Mouse (Mus musculus) liver, embryonic 16.5 days (tissue): Measurements from ENCODE around the gene Slc16a12. TPM values are rescaled to one million over a fixed set of nuclear protein-coding genes. Genes with fewer than 3 reads are reported as not detected.
A peak's percentile ranks its signal among the peaks of the same experiment; 100 is the strongest.
"Not testable (repeated sequence)": the region's sequence is repeated elsewhere in the genome, so short reads cannot be mapped to it uniquely, and the experiment has no call there.

Experiments used
- ATAC-seq: fragments of 200-750 bp; cut with Nextera tagmentation; 2 replicates; pipeline ENCODE4 v1.8.0; 2017; ENCODE audit warnings: low read depth, mild to moderate bottlenecking, moderate number of reproducible peaks, moderate library complexity
- H3K27ac ChIP-seq: fragments of 300-500 bp; sonication (generic); 2 replicates; pipeline ENCODE4 v1.5.1; 2014; ENCODE audit warnings: mild to moderate bottlenecking, low read length
- H3K27me3 ChIP-seq: fragments of 300-500 bp; sonication (generic); 2 replicates; pipeline ENCODE4 v1.6.1; 2014; ENCODE audit warnings: low read depth, low read length, mixed read lengths; ENCODE audit not compliant: control insufficient read depth, insufficient read depth
- H3K36me3 ChIP-seq: fragments of 300-500 bp; sonication (generic); 2 replicates; pipeline ENCODE4 v1.6.1; 2014; ENCODE audit warnings: mild to moderate bottlenecking; ENCODE audit not compliant: control insufficient read depth, insufficient read depth
- H3K4me1 ChIP-seq: fragments of 300-500 bp; sonication (generic); 2 replicates; pipeline ENCODE4 v1.6.1; 2014; ENCODE audit warnings: low read depth, low read length, mixed read lengths; ENCODE audit not compliant: control insufficient read depth
- H3K4me2 ChIP-seq: fragments of 300-500 bp; sonication (generic); 2 replicates; pipeline ENCODE4 v1.6.1; 2014; ENCODE audit warnings: low read depth, low read length, mixed read lengths
- H3K4me3 ChIP-seq: fragments of 300-500 bp; sonication (generic); 2 replicates; pipeline ENCODE4 v1.5.1; 2014; ENCODE audit warnings: low read depth, mild to moderate bottlenecking, low read length
- H3K9ac ChIP-seq: fragments of 300-500 bp; sonication (generic); 2 replicates; pipeline ENCODE4 v1.6.1; 2014; ENCODE audit warnings: low read depth, low read length
- H3K9me3 ChIP-seq: fragments of 300-500 bp; sonication (generic); replicated peaks from 2 replicates; pipeline ENCODE4 v1.6.1; 2016; ENCODE audit warnings: low read length; ENCODE audit not compliant: control insufficient read depth
- WGBS: fragments of 180-500 bp; shearing (Covaris S2); extraction: QIAGEN DNeasy Blood & Tissue Kit; methylation state at CpG from one replicate; pipeline ENCODE4 v1.1.7; 2014; ENCODE audit not compliant: insufficient replicate concordance; 5-methylcytosine and 5-hydroxymethylcytosine counted together
- polyA plus RNA-seq: library from polyadenylated mRNA; unstranded; fragments of >200 nt; fragmentation: Nextera tagmentation; extraction: Ambion mirVana; gene quantifications from 2 replicates; pipeline ENCODE4 v1.2.1, GENCODE M21; 2015

Slc16a12 gene
- polyA plus RNA-seq, 1 experiment from 2014 or later: 16.5 TPM

GRCm38 (mm10) chr19:34755680-34756079 is 8.6 kb upstream of the Slc16a12 start:
- Histone ChIP-seq H3K9ac (no peak overlapping the region), H3K36me3 (no peaks in the 10 kb centered on the region), H3K4me3 (no peak overlapping the region), H3K27ac (no peak overlapping the region), H3K9me3 (no peaks in the 10 kb centered on the region), H3K27me3 (no peaks in the 10 kb centered on the region), H3K4me1 (no peaks in the 10 kb centered on the region; the same call in none of the 2 replicates), H3K4me2 (no peak overlapping the region)
- 63% methylated on average over 1 of the region's 1 CpGs for WGBS
- ATAC-seq: no peak

DNA sequence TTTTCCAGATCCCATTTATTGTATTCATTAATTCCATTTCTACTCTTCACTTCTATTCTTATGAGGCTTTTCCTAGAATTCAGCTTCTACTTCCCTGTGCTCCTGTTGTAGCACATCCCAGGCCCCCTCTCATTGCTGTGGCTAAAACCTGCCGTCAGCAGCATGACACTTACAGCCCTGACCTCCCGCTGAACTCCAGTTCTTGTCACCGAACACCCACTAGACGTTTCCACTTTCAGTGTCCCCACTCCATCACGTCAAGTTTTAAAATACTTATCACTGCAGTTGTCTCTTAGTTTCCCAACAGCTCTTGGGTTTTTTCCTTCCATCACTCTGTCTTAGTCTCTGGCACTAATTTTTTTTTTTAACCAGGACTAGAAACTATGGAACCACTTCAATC is 6.2 kb upstream of the Slc16a12 start:
- 41% methylated on average over 5 of the region's 5 CpGs for WGBS
- H3K9ac ChIP-seq: no peak overlapping the region
- no peaks in the 10 kb centered on the region; the same call in none of the 2 replicates for H3K4me1 ChIP-seq
- H3K27me3 ChIP-seq: no peaks in the 10 kb centered on the region
- no peak overlapping the region for H3K4me3 ChIP-seq
- 0 out of 2 replicates have a peak, but pooled peaks have one; percentile 30 for ATAC-seq
- no peak overlapping the region for H3K4me2 ChIP-seq
- no peak overlapping the region for H3K27ac ChIP-seq
- H3K9me3 ChIP-seq: no peaks in the 10 kb centered on the region
- H3K36me3 ChIP-seq: no peaks in the 10 kb centered on the region

GRCm38 (mm10) chr19:34752391-34753092 is 5.5 kb upstream of the Slc16a12 start:
- no peaks in the 10 kb centered on the region; the same call in none of the 2 replicates for H3K4me1 ChIP-seq
- no peaks in the 10 kb centered on the region for H3K9me3 ChIP-seq
- H3K4me2 ChIP-seq: no peak overlapping the region
- peak; percentile 64 for ATAC-seq
- no peak overlapping the region for H3K9ac ChIP-seq
- 70% methylated on average over 3 of the region's 3 CpGs for WGBS
- H3K27ac ChIP-seq: no peak overlapping the region
- no peak overlapping the region for H3K4me3 ChIP-seq
- no peaks in the 10 kb centered on the region for H3K36me3 ChIP-seq
- H3K27me3 ChIP-seq: no peaks in the 10 kb centered on the region

DNA sequence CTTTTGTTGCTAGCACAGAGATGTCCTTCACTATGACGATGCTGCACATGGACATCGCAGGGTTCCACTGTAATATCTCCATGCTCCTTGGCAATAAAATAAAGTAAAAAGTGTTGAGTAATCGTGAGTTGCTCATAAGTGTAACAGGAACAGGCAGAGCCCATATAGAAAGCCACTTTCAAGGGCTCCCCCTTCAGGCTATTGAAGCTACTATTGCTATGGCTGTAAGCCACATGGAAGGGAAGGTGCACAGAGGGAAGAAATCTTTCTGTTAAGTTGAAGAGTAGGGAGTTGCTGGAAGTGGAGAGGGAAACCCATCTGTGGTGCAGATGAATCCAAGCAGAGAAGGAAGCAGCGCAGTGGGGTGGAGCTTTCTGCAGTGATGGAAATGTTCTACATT is 4.1 kb upstream of the Slc16a12 start:
- no peak for ATAC-seq

DNA sequence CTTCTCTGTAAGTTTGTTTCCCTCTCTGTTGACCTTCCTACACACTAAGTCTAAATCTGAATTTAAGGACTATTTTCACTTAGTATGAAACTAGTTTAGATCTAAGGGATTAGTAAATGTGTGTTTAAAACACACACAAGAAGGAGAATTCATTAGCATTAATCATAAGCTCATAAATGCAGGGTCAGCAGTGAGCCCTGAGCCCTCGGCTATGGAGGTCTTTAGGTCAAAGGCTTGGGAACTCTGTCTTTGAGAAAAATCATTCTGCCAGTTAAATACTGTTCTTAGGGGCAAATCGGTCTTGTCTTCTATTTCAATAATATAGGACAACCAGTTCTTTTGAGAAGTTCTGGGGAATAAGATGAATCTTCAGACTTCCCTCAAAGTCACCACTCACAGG is 1.9 kb upstream of the Slc16a12 start:
- no peak overlapping the region for H3K4me2 ChIP-seq
- H3K4me3 ChIP-seq: no peak overlapping the region

More for the DNA sequence above, 4.1 kb upstream of the Slc16a12 start:
- 56% methylated on average over 4 of the region's 4 CpGs for WGBS
- Histone ChIP-seq H3K27me3 (peaks cover 13% of the 10 kb centered on the region), H3K36me3 (no peaks in the 10 kb centered on the region), H3K9ac (no peak overlapping the region), H3K4me3 (no peak overlapping the region), H3K27ac (no peak overlapping the region), H3K4me2 (no peak overlapping the region), H3K9me3 (no peaks in the 10 kb centered on the region), H3K4me1 (no peaks in the 10 kb centered on the region; the same call in none of the 2 replicates)

GRCm38 (mm10) chr19:34747969-34748368 is 880 bp upstream of the Slc16a12 start:
- 65% methylated on average over 6 of the region's 6 CpGs for WGBS
- not testable (repeated sequence) for H3K4me3 ChIP-seq

More for the DNA sequence above, 1.9 kb upstream of the Slc16a12 start:
- Histone ChIP-seq H3K4me1 (no peaks in the 10 kb centered on the region; the same call in none of the 2 replicates), H3K27ac (no peak overlapping the region), H3K36me3 (no peaks in the 10 kb centered on the region), H3K9ac (no peak overlapping the region), H3K9me3 (no peaks in the 10 kb centered on the region), H3K27me3 (peaks cover 15% of the 10 kb centered on the region)
- ATAC-seq: no peak
- 64% methylated on average over 2 of the region's 2 CpGs for WGBS

GRCm38 (mm10) chr19:34746201-34746600 is 888 bp downstream of the Slc16a12 start:
- no peaks in the 10 kb centered on the region for H3K36me3 ChIP-seq
- peak overlapping the region; percentile 61 for H3K4me3 ChIP-seq
- peak overlapping the region; percentile 52 for H3K4me2 ChIP-seq
- no peaks in the 10 kb centered on the region for H3K9me3 ChIP-seq
- 14% methylated on average over 9 of the region's 9 CpGs for WGBS
- no peak for ATAC-seq
- H3K27ac ChIP-seq: peak overlapping the region; percentile 70
- H3K27me3 ChIP-seq: peaks cover 15% of the 10 kb centered on the region
- peak overlapping the region; percentile 56; the same call in 1 of the 2 replicates for H3K9ac ChIP-seq
- H3K4me1 ChIP-seq: no peaks in the 10 kb centered on the region

More at GRCm38 (mm10) chr19:34747969-34748368, 880 bp upstream of the Slc16a12 start:
- H3K4me1 ChIP-seq, H3K27ac ChIP-seq, H3K9me3 ChIP-seq, H3K4me2 ChIP-seq, H3K9ac ChIP-seq, ATAC-seq, H3K36me3 ChIP-seq: not testable (repeated sequence)
- peaks cover 15% of the 10 kb centered on the region for H3K27me3 ChIP-seq

GRCm38 (mm10) chr19:34745012-34745411 is 2.1 kb downstream of the Slc16a12 start:
- H3K27ac ChIP-seq: no peak overlapping the region
- no peak for ATAC-seq
- H3K36me3 ChIP-seq: no peaks in the 10 kb centered on the region
- H3K4me3 ChIP-seq: no peak overlapping the region
- no peak overlapping the region for H3K9ac ChIP-seq
- H3K9me3 ChIP-seq: no peaks in the 10 kb centered on the region
- H3K27me3 ChIP-seq: peaks cover 15% of the 10 kb centered on the region
- H3K4me1 ChIP-seq: no peaks in the 10 kb centered on the region
- peak overlapping the region; percentile 52; the same call in 1 of the 2 replicates for H3K4me2 ChIP-seq
- WGBS: 60% methylated on average over 8 of the region's 8 CpGs

DNA sequence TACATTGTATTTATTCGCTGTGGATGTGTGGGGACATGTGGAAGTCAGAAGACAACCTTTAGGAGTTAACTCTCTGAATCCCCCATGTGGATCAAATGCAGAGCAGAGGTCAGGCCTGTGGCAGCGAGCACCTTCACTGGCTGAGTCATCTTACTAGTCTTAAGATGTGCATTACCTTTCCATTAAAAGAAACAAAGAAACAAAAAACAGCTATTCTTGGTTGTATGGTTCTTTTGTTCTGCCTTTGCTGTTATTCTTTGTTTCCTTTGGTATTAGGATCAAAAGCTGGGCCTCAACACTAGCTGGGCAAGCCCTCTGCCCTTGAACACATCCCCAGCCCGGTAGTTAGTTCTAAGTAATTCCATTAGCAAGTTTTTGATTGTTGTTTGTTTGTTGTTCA is 9.2 kb downstream of the Slc16a12 start:
- Histone ChIP-seq H3K9ac (no peak overlapping the region), H3K9me3 (no peaks in the 10 kb centered on the region), H3K4me1 (no peaks in the 10 kb centered on the region), H3K36me3 (no peaks in the 10 kb centered on the region), H3K27me3 (no peaks in the 10 kb centered on the region), H3K27ac (no peak overlapping the region), H3K4me3 (no peak overlapping the region), H3K4me2 (no peak overlapping the region)
- no peak for ATAC-seq
- WGBS: 55% methylated on average over 3 of the region's 3 CpGs
